Comparison of ENCODE assay signal across 11 mouse cellular contexts in the genomic region with DNA sequence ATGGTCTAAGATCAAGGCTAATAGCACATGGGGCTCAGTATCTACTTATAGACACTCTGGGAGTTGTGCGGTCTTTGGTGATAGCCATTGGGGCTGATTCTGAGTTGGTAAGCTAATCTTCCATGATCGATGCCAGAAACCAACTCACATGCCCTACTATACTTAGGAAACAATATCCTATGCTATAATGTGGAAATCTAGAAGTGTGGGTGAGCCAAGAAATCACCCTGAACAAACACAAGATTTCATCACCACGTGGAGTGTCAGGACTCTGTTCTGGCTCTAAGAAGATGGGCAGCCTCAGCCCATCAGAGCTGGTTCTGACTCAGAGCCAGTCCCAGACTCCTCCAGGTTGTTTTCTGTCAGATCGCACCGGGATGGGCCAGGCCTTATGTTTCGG.
"Had no signal": no experiment of that assay in that cellular context is flagged by ENCODE, and none has a peak within 500 bp of the region (broad histone marks: within the 10 kb centered on the region; RNA-seq: fewer than 3 reads in every experiment).

No protein-coding gene starts in this region.

- H3K4me1 ChIP-seq: liver, embryonic 15.5 days; midbrain, embryonic 12.5 days had no signal

- H3K27me3 ChIP-seq: liver, embryonic 15.5 days; midbrain, embryonic 12.5 days; stomach, embryonic 15.5 days had no signal

- H3K36me3 ChIP-seq: liver, embryonic 15.5 days; midbrain, embryonic 12.5 days; stomach, embryonic 15.5 days had no signal

- H3K9ac ChIP-seq: liver, embryonic 15.5 days; midbrain, embryonic 12.5 days; stomach, embryonic 15.5 days had no signal

- H3K27ac ChIP-seq: liver, embryonic 15.5 days; midbrain, embryonic 12.5 days had no signal

- H3K9me3 ChIP-seq: liver, embryonic 15.5 days; stomach, embryonic 15.5 days had no signal

- H3K4me3 ChIP-seq: liver, embryonic 15.5 days; midbrain, embryonic 12.5 days; stomach, embryonic 15.5 days had no signal

- ATAC-seq: intestine, postnatal 0 days had no signal

- H3K4me2 ChIP-seq: liver, embryonic 15.5 days; midbrain, embryonic 12.5 days; stomach, embryonic 15.5 days had no signal

- DNase-seq: kidney, adult 8-10 months; kidney, postnatal 36 days; layer of hippocampus, adult 9-11 months; layer of hippocampus, postnatal 36 days; left cerebral cortex, postnatal 4 days; right cerebral cortex, postnatal 14 days; thymus, postnatal 4 days had no signal
